Mouse (Mus musculus) midbrain, embryonic 12.5 days (tissue): Measurements from ENCODE around the gene Ttc7b. TPM values are rescaled to one million over a fixed set of nuclear protein-coding genes. Genes with fewer than 3 reads are reported as not detected.

ENCODE experiments used
- ATAC-seq: fragments of 200-750 bp; cut with Nextera tagmentation; 2 replicates; pipeline ENCODE4 v1.8.0; 2017; ENCODE audit warnings: low read depth, moderate TSS enrichment, moderate library complexity; ENCODE audit not compliant: low FRiP score
- H3K27ac ChIP-seq: fragments of 300-500 bp; sonication (generic); replicated peaks from 2 replicates; pipeline ENCODE4 v1.5.1; 2016; ENCODE audit warnings: mild to moderate bottlenecking
- H3K27me3 ChIP-seq: fragments of 300-500 bp; sonication (generic); 2 replicates; pipeline ENCODE4 v1.6.1; 2016; ENCODE audit warnings: mild to moderate bottlenecking
- H3K36me3 ChIP-seq: fragments of 300-500 bp; sonication (generic); 2 replicates; pipeline ENCODE4 v1.6.1; 2016
- H3K4me1 ChIP-seq: fragments of 300-500 bp; sonication (generic); 2 replicates; pipeline ENCODE4 v1.6.1; 2016
- H3K4me2 ChIP-seq: fragments of 300-500 bp; sonication (generic); replicated peaks from 2 replicates; pipeline ENCODE4 v1.6.1; 2016; ENCODE audit warnings: mild to moderate bottlenecking, moderate library complexity
- H3K4me3 ChIP-seq: fragments of 300-500 bp; sonication (generic); 2 replicates; pipeline ENCODE4 v1.5.1; 2016; ENCODE audit warnings: mild to moderate bottlenecking
- H3K9ac ChIP-seq: fragments of 300-500 bp; sonication (generic); replicated peaks from 2 replicates; pipeline ENCODE4 v1.6.1; 2016; ENCODE audit warnings: mild to moderate bottlenecking, moderate library complexity
- H3K9me3 ChIP-seq: fragments of 300-500 bp; sonication (generic); 2 replicates; pipeline ENCODE4 v1.6.1; 2016; ENCODE audit warnings: mild to moderate bottlenecking
- WGBS: fragments of 180-500 bp; shearing (Covaris S2); methylation state at CpG from one replicate; pipeline ENCODE4 v1.1.7; 2016; 5-methylcytosine and 5-hydroxymethylcytosine counted together
- polyA plus RNA-seq: library from polyadenylated mRNA; unstranded; fragments of >200 nt; fragmentation: Nextera tagmentation; extraction: Ambion mirVana; gene quantifications from 2 replicates; pipeline ENCODE4 v1.2.1, GENCODE M21; 2016

The Ttc7b gene
- polyA plus RNA-seq, 1 experiment from 2014 or later: 6.7 TPM

GRCm38 (mm10) chr12:100389878-100390710 lies 130.5 kb downstream of the Ttc7b start:
- no peak overlapping the region for H3K27ac ChIP-seq
- WGBS: 69% methylated on average over 12 of the region's 12 CpGs
- H3K4me2 ChIP-seq: no peak overlapping the region
- no peak overlapping the region for H3K4me3 ChIP-seq
- H3K9me3 ChIP-seq: no peaks in the 10 kb centered on the region
- no peaks in the 10 kb centered on the region for H3K27me3 ChIP-seq
- 0 out of 2 replicates have a peak, but pooled peaks cover 5% of the 10 kb centered on the region for H3K4me1 ChIP-seq
- H3K36me3 ChIP-seq: peaks cover 60% of the 10 kb centered on the region
- ATAC-seq: no peak
- H3K9ac ChIP-seq: no peak overlapping the region

GRCm38 (mm10) chr12:100386259-100386658 lies 134.4 kb downstream of the Ttc7b start:
- Histone ChIP-seq H3K9ac (no peak overlapping the region), H3K27me3 (no peaks in the 10 kb centered on the region), H3K4me1 (0 out of 2 replicates have a peak, but pooled peaks cover 5% of the 10 kb centered on the region), H3K27ac (no peak overlapping the region), H3K4me3 (no peak overlapping the region), H3K36me3 (peaks cover 63% of the 10 kb centered on the region), H3K9me3 (no peaks in the 10 kb centered on the region), H3K4me2 (no peak overlapping the region)
- 85% methylated on average over 3 of the region's 3 CpGs for WGBS
- ATAC-seq: no peak

GRCm38 (mm10) chr12:100382526-100382925 lies 138.1 kb downstream of the Ttc7b start:
- no peaks in the 10 kb centered on the region for H3K27me3 ChIP-seq
- no peaks in the 10 kb centered on the region for H3K4me1 ChIP-seq
- no peak for ATAC-seq
- H3K9me3 ChIP-seq: no peaks in the 10 kb centered on the region
- H3K4me3 ChIP-seq: no peak overlapping the region
- H3K36me3 ChIP-seq: peaks cover 48% of the 10 kb centered on the region
- no peak overlapping the region for H3K27ac ChIP-seq
- H3K9ac ChIP-seq: no peak overlapping the region
- H3K4me2 ChIP-seq: no peak overlapping the region

- Histone ChIP-seq H3K36me3 (peaks cover 43% of the 10 kb centered on the region), H3K4me3 (no peak overlapping the region), H3K9ac (no peak overlapping the region), H3K9me3 (no peaks in the 10 kb centered on the region), H3K4me1 (no peaks in the 10 kb centered on the region), H3K4me2 (no peak overlapping the region), H3K27ac (no peak overlapping the region), H3K27me3 (no peaks in the 10 kb centered on the region)
- no peak for ATAC-seq
- 91% methylated on average over 6 of the region's 6 CpGs for WGBS
Measured at GRCm38 (mm10) chr12:100381941-100382340, 138.7 kb downstream of the Ttc7b start.

GRCm38 (mm10) chr12:100380697-100381291 lies 139.8 kb downstream of the Ttc7b start:
- Histone ChIP-seq H3K4me1 (no peaks in the 10 kb centered on the region), H3K4me2 (no peak overlapping the region), H3K9ac (no peak overlapping the region), H3K27me3 (no peaks in the 10 kb centered on the region), H3K36me3 (peaks cover 37% of the 10 kb centered on the region), H3K27ac (no peak overlapping the region), H3K9me3 (no peaks in the 10 kb centered on the region), H3K4me3 (no peak overlapping the region)
- WGBS: 79% methylated on average over 14 of the region's 14 CpGs
- no peak for ATAC-seq

- no peaks in the 10 kb centered on the region for H3K9me3 ChIP-seq
- ATAC-seq: no peak
- H3K27ac ChIP-seq: no peak overlapping the region
- no peaks in the 10 kb centered on the region for H3K27me3 ChIP-seq
- peaks cover 38% of the 10 kb centered on the region for H3K36me3 ChIP-seq
- H3K4me3 ChIP-seq: no peak overlapping the region
- no peak overlapping the region for H3K4me2 ChIP-seq
- no peaks in the 10 kb centered on the region for H3K4me1 ChIP-seq
- 89% methylated on average over 1 of the region's 1 CpGs for WGBS
- H3K9ac ChIP-seq: no peak overlapping the region
Measured at GRCm38 (mm10) chr12:100379833-100380232, 140.8 kb downstream of the Ttc7b start.

GRCm38 (mm10) chr12:100378266-100378665 lies 142.4 kb downstream of the Ttc7b start:
- Histone ChIP-seq H3K27ac (no peak overlapping the region), H3K36me3 (peaks cover 41% of the 10 kb centered on the region), H3K4me1 (no peaks in the 10 kb centered on the region), H3K27me3 (no peaks in the 10 kb centered on the region), H3K9me3 (no peaks in the 10 kb centered on the region), H3K9ac (no peak overlapping the region), H3K4me2 (no peak overlapping the region), H3K4me3 (no peak overlapping the region)
- WGBS: 71% methylated on average over 2 of the region's 2 CpGs
- no peak for ATAC-seq

- Histone ChIP-seq H3K36me3 (peaks cover 41% of the 10 kb centered on the region), H3K27ac (0 out of 2 replicates have a peak overlapping the region, but pooled peaks have one; percentile 30), H3K9me3 (no peaks in the 10 kb centered on the region), H3K4me2 (no peak overlapping the region), H3K27me3 (no peaks in the 10 kb centered on the region), H3K9ac (no peak overlapping the region), H3K4me1 (no peaks in the 10 kb centered on the region), H3K4me3 (no peak overlapping the region)
- 40% methylated on average over 1 of the region's 1 CpGs for WGBS
- ATAC-seq: no peak
Measured at GRCm38 (mm10) chr12:100377791-100378190, 142.8 kb downstream of the Ttc7b start.

- no peak overlapping the region for H3K9ac ChIP-seq
- H3K36me3 ChIP-seq: peaks cover 52% of the 10 kb centered on the region
- no peak overlapping the region for H3K27ac ChIP-seq
- no peak overlapping the region for H3K4me3 ChIP-seq
- H3K9me3 ChIP-seq: no peaks in the 10 kb centered on the region
- H3K4me2 ChIP-seq: no peak overlapping the region
- no peak for ATAC-seq
- no peaks in the 10 kb centered on the region for H3K4me1 ChIP-seq
- 82% methylated on average over 8 of the region's 8 CpGs for WGBS
- H3K27me3 ChIP-seq: no peaks in the 10 kb centered on the region
Measured at GRCm38 (mm10) chr12:100375801-100376200, 144.8 kb downstream of the Ttc7b start.

GRCm38 (mm10) chr12:100372785-100373184 lies 147.8 kb downstream of the Ttc7b start:
- WGBS: 82% methylated on average over 7 of the region's 7 CpGs
- Histone ChIP-seq H3K27ac (no peak overlapping the region), H3K4me2 (no peak overlapping the region), H3K9ac (no peak overlapping the region), H3K36me3 (peaks cover 65% of the 10 kb centered on the region), H3K9me3 (no peaks in the 10 kb centered on the region), H3K4me3 (no peak overlapping the region), H3K27me3 (no peaks in the 10 kb centered on the region), H3K4me1 (no peaks in the 10 kb centered on the region)
- ATAC-seq: no peak

GRCm38 (mm10) chr12:100372015-100372414 lies 148.6 kb downstream of the Ttc7b start:
- H3K36me3 ChIP-seq: peaks cover 65% of the 10 kb centered on the region
- no peak overlapping the region for H3K4me3 ChIP-seq
- no peaks in the 10 kb centered on the region for H3K27me3 ChIP-seq
- no peak overlapping the region for H3K9ac ChIP-seq
- ATAC-seq: no peak
- H3K9me3 ChIP-seq: no peaks in the 10 kb centered on the region
- 91% methylated on average over 4 of the region's 4 CpGs for WGBS
- H3K27ac ChIP-seq: no peak overlapping the region
- no peaks in the 10 kb centered on the region for H3K4me1 ChIP-seq
- no peak overlapping the region for H3K4me2 ChIP-seq

- H3K4me1 ChIP-seq: no peaks in the 10 kb centered on the region
- no peak overlapping the region for H3K4me2 ChIP-seq
- ATAC-seq: no peak
- H3K27me3 ChIP-seq: no peaks in the 10 kb centered on the region
- 80% methylated on average over 2 of the region's 2 CpGs for WGBS
- no peaks in the 10 kb centered on the region for H3K9me3 ChIP-seq
- H3K36me3 ChIP-seq: peaks cover 63% of the 10 kb centered on the region
- no peak overlapping the region for H3K4me3 ChIP-seq
- no peak overlapping the region for H3K27ac ChIP-seq
- no peak overlapping the region for H3K9ac ChIP-seq
Measured at GRCm38 (mm10) chr12:100369786-100370185, 150.8 kb downstream of the Ttc7b start.
